Comparison of ENCODE assay signal across 7 mouse cellular contexts in the genomic region with DNA sequence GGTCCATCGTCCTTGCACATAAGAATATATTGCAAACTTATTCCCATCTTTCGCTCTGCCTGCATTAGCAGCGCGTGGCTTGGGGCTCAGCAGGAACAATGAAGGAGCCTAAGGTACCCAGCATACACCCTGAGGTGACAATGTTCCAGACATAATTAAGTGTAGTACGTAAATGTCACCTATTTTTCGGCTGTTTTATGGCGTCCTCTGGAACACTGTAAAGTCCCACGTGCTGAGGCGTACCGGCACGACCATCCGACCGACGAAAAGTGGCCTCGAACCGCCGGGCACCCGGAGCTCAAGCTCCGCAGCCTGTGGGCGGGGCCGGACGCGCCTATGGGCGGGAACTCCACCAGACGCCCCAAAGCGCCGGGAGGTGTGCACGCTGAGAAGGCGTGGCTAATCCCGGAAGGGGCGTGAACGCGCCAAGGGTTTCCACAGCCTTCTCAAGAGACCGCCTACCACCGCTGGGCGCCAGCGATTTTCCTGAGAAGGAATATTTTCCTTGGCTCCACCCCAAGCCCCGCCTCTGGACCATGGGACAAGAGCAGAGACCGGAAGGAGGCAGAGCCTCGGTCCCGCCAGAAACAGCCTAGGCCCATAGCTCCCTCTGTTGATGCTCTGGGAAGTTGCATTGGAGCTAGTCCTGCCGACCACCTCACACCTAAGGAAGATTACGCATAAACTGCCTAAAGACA. TPM values are rescaled to one million over a fixed set of nuclear protein-coding genes. Genes with fewer than 3 reads are reported as not detected.
DNase-seq lines count a peak whose midpoint lies in the region; ATAC-seq lines count a peak whose summit lies in the region.

A gene (minus strand): TSS at position 316 of the 698 bp plus-strand sequence.

- peak within 1 kb of the TSS; percentile 42 for H3K9ac ChIP-seq in embryonic facial prominence, embryonic 11.5 days (replicated peaks; ENCODE audit: low read length)
- peak within 1 kb of the TSS; percentile 54 for H3K9ac ChIP-seq in midbrain, embryonic 13.5 days (replicated peaks)

- H3K27me3 ChIP-seq in embryonic facial prominence, embryonic 11.5 days (ENCODE audit: control insufficient read depth, insufficient read depth, low read length), result no peaks in the 10 kb centered on the region
- no peaks in the 10 kb centered on the region for H3K27me3 ChIP-seq in limb, embryonic 10.5 days (ENCODE audit: low read depth, poor library complexity, severe bottlenecking)
- H3K27me3 ChIP-seq in midbrain, embryonic 13.5 days, result no peaks in the 10 kb centered on the region

- no peaks in the 10 kb centered on the region for H3K36me3 ChIP-seq in embryonic facial prominence, embryonic 11.5 days (replicated peaks; ENCODE audit: control insufficient read depth, insufficient read depth, low read depth, low read length)
- H3K36me3 ChIP-seq in limb, embryonic 10.5 days, result peaks cover 35% of the 10 kb centered on the region
- H3K36me3 ChIP-seq in midbrain, embryonic 13.5 days, result peaks cover 23% of the 10 kb centered on the region

- peak within 1 kb of the TSS; percentile 37 for H3K4me3 ChIP-seq in embryonic facial prominence, embryonic 11.5 days (ENCODE audit: low read depth, low read length)
- peak within 1 kb of the TSS; percentile 51 for H3K4me3 ChIP-seq in limb, embryonic 10.5 days
- peak within 1 kb of the TSS; percentile 50 for H3K4me3 ChIP-seq in midbrain, embryonic 13.5 days (replicated peaks)

- no peaks in the 10 kb centered on the region for H3K4me1 ChIP-seq in embryonic facial prominence, embryonic 11.5 days (ENCODE audit: control insufficient read depth, insufficient read depth, low read length)
- H3K4me1 ChIP-seq in limb, embryonic 10.5 days, result peaks cover 10% of the 10 kb centered on the region; the same call in 1 of the 2 replicates
- H3K4me1 ChIP-seq in midbrain, embryonic 13.5 days (replicated peaks), result 0 out of 2 replicates have a peak, but pooled peaks cover 8% of the 10 kb centered on the region

- WGBS in embryonic facial prominence, embryonic 11.5 days, result 1% methylated on average over 43 of the region's 43 CpGs
- WGBS in limb, embryonic 10.5 days, result 2% methylated on average over 43 of the region's 43 CpGs
- under 1% methylated on average over 43 of the region's 43 CpGs for WGBS in midbrain, embryonic 13.5 days

- H3K9me3 ChIP-seq in embryonic facial prominence, embryonic 11.5 days (replicated peaks; ENCODE audit: control insufficient read depth, low read length), result no peaks in the 10 kb centered on the region
- no peaks in the 10 kb centered on the region for H3K9me3 ChIP-seq in limb, embryonic 10.5 days (replicated peaks)
- H3K9me3 ChIP-seq in midbrain, embryonic 13.5 days, result no peaks in the 10 kb centered on the region

- H3K27ac ChIP-seq in embryonic facial prominence, embryonic 11.5 days (replicated peaks; ENCODE audit: low read depth, low read length), result no peak within 1 kb of the TSS
- H3K27ac ChIP-seq in limb, embryonic 10.5 days, result peak within 1 kb of the TSS; percentile 68
- peak within 1 kb of the TSS; percentile 63 for H3K27ac ChIP-seq in midbrain, embryonic 13.5 days

- peak; percentile 100 for DNase-seq in adrenal gland, postnatal 14 days
- DNase-seq in embryonic facial prominence, embryonic 11.5 days (ENCODE audit: low spot score), result peak; percentile 100
- DNase-seq in kidney, adult 11 months, result peak; percentile 100
- peak; percentile 99 for DNase-seq in limb, embryonic 10.5 days (ENCODE audit: low spot score)
- DNase-seq in spleen, adult 12 weeks (ENCODE audit: low spot score), result peak; percentile 96

- ATAC-seq in embryonic facial prominence, embryonic 11.5 days (replicated peaks; ENCODE audit: insufficient number of reproducible peaks, low FRiP score, low TSS enrichment, low read depth), result peak; percentile 98
- peak; percentile 94 for ATAC-seq in granulocyte monocyte progenitor cell, adult 5-6 weeks (replicated peaks; ENCODE audit: poor library complexity, severe bottlenecking)
- peak; percentile 98 for ATAC-seq in midbrain, embryonic 13.5 days

- peak within 1 kb of the TSS; percentile 22; the same call in 1 of the 2 replicates for H3K4me2 ChIP-seq in embryonic facial prominence, embryonic 11.5 days (ENCODE audit: low read depth, low read length)
- peak within 1 kb of the TSS; percentile 54 for H3K4me2 ChIP-seq in midbrain, embryonic 13.5 days (replicated peaks)

RNA-seq across cellular contexts. Expression of the gene that starts here (rescaled TPM):
- total RNA-seq in adrenal gland, postnatal 14 days (2021), result 11.5 and 16.2 TPM in 2 replicates
- polyA plus RNA-seq in embryonic facial prominence, embryonic 11.5 days (2014; fragmentation: Nextera tagmentation; extraction: Ambion mirVana), result 26.6 and 32.7 TPM in 2 replicates
- 16.1 and 16.3 TPM in 2 replicates for total RNA-seq in granulocyte monocyte progenitor cell, adult 5-6 weeks (2014; fragmentation: Nextera tagmentation)
- 8.2 and 29.9 TPM in 2 replicates for total RNA-seq in granulocyte monocyte progenitor cell, adult 5-6 weeks (2017)
- polyA plus RNA-seq in limb, embryonic 10.5 days (2016; fragmentation: Nextera tagmentation; extraction: Ambion mirVana), result 29.4 and 34.3 TPM in 2 replicates
- polyA plus RNA-seq in midbrain, embryonic 13.5 days (2015; fragmentation: Nextera tagmentation; extraction: Ambion mirVana), result 20.5 and 21.6 TPM in 2 replicates
